Mouse (Mus musculus) Muller cell, postnatal 12 days (primary cell): Measurements from ENCODE around the gene Tet2.

Experiments
- DNase-seq: peaks from one replicate; pipeline ENCODE4 v3.0.0-alpha.2; 2015; ENCODE audit errors: inconsistent ontology term

Tet2 gene

GRCm38 (mm10) chr3:133436919-133437320, 108.0 kb downstream of the Tet2 start:
- DNase-seq, result no peak

GRCm38 (mm10) chr3:133436279-133436860, 108.6 kb downstream of the Tet2 start:
- no peak for DNase-seq

GRCm38 (mm10) chr3:133435774-133436148, 109.2 kb downstream of the Tet2 start:
- no peak for DNase-seq

GRCm38 (mm10) chr3:133435141-133435773, 109.7 kb downstream of the Tet2 start:
- DNase-seq, result no peak

GRCm38 (mm10) chr3:133429394-133430173, 115.4 kb downstream of the Tet2 start:
- no peak for DNase-seq

DNA sequence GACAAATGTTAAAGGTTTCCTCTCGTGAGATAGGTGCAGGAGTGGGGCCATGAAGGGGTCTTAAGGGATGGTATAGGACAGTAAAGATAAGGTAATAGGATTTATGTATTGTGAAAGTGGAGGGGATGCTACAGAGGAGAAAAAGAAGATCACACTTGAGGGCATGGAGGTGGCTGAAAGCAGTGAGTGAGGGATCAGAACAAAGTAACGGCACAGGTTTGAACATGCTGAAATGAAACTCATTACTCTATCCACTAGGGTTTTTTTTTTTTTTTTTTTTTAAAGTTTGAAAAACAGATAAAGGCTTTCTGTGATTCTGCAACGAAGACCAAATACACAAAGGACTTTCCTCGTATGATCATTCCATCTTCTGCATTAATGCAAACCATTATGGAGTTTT, 116.9 kb downstream of the Tet2 start:
- no peak for DNase-seq

- DNase-seq, result no peak
Measured at GRCm38 (mm10) chr3:133423073-133423472, 121.9 kb downstream of the Tet2 start.

DNA sequence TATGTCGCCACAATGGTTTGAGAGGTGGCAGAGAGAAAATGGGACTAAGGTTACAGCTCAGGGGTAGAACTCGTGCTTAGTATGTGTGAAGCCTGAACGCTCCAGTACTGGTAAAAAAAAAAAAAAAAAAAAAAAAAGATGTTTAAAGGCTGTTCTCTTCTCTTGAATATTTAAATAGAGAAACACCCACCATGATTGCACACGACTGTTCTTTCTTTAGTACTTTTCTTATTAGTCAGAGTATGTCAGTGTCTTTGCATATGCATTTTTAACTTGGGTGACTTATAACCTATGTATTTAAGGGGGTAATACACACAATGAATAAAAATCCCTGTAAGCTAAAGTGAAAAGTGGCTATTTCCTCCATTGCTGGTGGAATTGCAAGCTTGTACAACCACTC, 130.2 kb downstream of the Tet2 start:
- no peak for DNase-seq
